Mouse (Mus musculus) midbrain, embryonic 16.5 days (tissue): ENCODE results near the gene Trmt2b. TPM values are rescaled to one million over a fixed set of nuclear protein-coding genes. Genes with fewer than 3 reads are reported as not detected.

Experiments
- ATAC-seq: fragments of 200-750 bp; cut with Nextera tagmentation; 2 replicates; pipeline ENCODE4 v1.8.0; 2017; ENCODE audit warnings: moderate TSS enrichment
- H3K27ac ChIP-seq: fragments of 300-500 bp; sonication (generic); 2 replicates; pipeline ENCODE4 v1.5.1; 2014; ENCODE audit warnings: mild to moderate bottlenecking, low read length, mixed read lengths
- H3K27me3 ChIP-seq: fragments of 300-500 bp; sonication (generic); 2 replicates; pipeline ENCODE4 v1.6.1; 2014; ENCODE audit warnings: low read depth, low read length, mixed read lengths; ENCODE audit not compliant: control insufficient read depth, insufficient read depth
- H3K36me3 ChIP-seq: fragments of 300-500 bp; sonication (generic); 2 replicates; pipeline ENCODE4 v1.6.1; 2014; ENCODE audit warnings: mild to moderate bottlenecking, low read length, moderate library complexity, mixed read lengths; ENCODE audit not compliant: control insufficient read depth, insufficient read depth
- H3K4me1 ChIP-seq: fragments of 300-500 bp; sonication (generic); 2 replicates; pipeline ENCODE4 v1.6.1; 2014; ENCODE audit warnings: mild to moderate bottlenecking, low read length, mixed read lengths; ENCODE audit not compliant: control insufficient read depth, insufficient read depth
- H3K4me2 ChIP-seq: fragments of 300-500 bp; sonication (generic); 2 replicates; pipeline ENCODE4 v1.6.1; 2014; ENCODE audit warnings: mild to moderate bottlenecking, low read length, mixed read lengths
- H3K4me3 ChIP-seq: fragments of 300-500 bp; sonication (generic); 2 replicates; pipeline ENCODE4 v1.5.1; 2014; ENCODE audit warnings: low read depth, mild to moderate bottlenecking, low read length, moderate library complexity, mixed read lengths
- H3K9ac ChIP-seq: fragments of 300-500 bp; sonication (generic); 2 replicates; pipeline ENCODE4 v1.6.1; 2014; ENCODE audit warnings: low read depth, low read length, mixed read lengths
- H3K9me3 ChIP-seq: fragments of 300-500 bp; sonication (generic); replicated peaks from 2 replicates; pipeline ENCODE4 v1.6.1; 2014; ENCODE audit warnings: mild to moderate bottlenecking, low read length, mixed read lengths; ENCODE audit not compliant: control insufficient read depth, poor library complexity, severe bottlenecking
- WGBS: fragments of 180-500 bp; shearing (Covaris S2); extraction: QIAGEN DNeasy Blood & Tissue Kit; methylation state at CpG from one replicate; pipeline ENCODE4 v1.1.7; 2014; 5-methylcytosine and 5-hydroxymethylcytosine counted together
- polyA plus RNA-seq: library from polyadenylated mRNA; unstranded; fragments of >200 nt; fragmentation: Nextera tagmentation; extraction: Ambion mirVana; gene quantifications from 2 replicates; pipeline ENCODE4 v1.2.1, GENCODE M21; 2015

The Trmt2b gene
- polyA plus RNA-seq, 1 experiment from 2014 or later = 4.7 TPM

DNA sequence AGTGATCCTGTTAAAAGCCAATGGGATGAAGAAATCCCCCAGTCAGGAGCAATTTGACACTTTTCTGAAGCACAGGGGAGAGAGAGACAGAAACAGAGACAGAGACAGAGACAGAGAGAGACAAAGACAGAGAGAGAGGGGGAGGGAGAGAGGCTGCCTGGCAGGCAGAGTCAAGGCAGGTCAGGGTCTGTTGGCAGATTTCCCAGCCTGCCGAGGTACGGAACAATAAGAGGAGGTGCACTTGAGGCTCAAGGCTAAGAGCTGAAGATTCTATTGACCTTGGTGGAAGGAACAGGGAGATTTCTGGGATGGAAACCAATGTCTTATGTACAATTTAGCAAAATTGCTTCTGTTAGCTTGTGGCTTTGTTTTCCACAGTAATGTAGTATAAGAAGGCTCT lies 28.6 kb downstream of the Trmt2b start:
- no peak overlapping the region for H3K27ac ChIP-seq
- H3K4me2 ChIP-seq = no peak overlapping the region
- H3K9ac ChIP-seq = no peak overlapping the region
- no peak overlapping the region for H3K4me3 ChIP-seq
- WGBS = 56% methylated on average over 2 of the region's 2 CpGs
- no peaks in the 10 kb centered on the region for H3K27me3 ChIP-seq
- no peak for ATAC-seq
- H3K36me3 ChIP-seq = no peaks in the 10 kb centered on the region
- no peaks in the 10 kb centered on the region for H3K9me3 ChIP-seq
- H3K4me1 ChIP-seq = no peaks in the 10 kb centered on the region

GRCm38 (mm10) chrX:134245946-134246345 lies 30.8 kb downstream of the Trmt2b start:
- no peak overlapping the region for H3K9ac ChIP-seq
- WGBS = 94% methylated on average over 10 of the region's 10 CpGs
- H3K9me3 ChIP-seq = no peaks in the 10 kb centered on the region
- no peak for ATAC-seq
- no peak overlapping the region for H3K4me3 ChIP-seq
- H3K4me2 ChIP-seq = no peak overlapping the region
- no peaks in the 10 kb centered on the region for H3K27me3 ChIP-seq
- H3K27ac ChIP-seq = no peak overlapping the region
- H3K36me3 ChIP-seq = no peaks in the 10 kb centered on the region
- no peaks in the 10 kb centered on the region for H3K4me1 ChIP-seq

GRCm38 (mm10) chrX:134238266-134238665 lies 38.5 kb downstream of the Trmt2b start:
- ATAC-seq = no peak
- no peaks in the 10 kb centered on the region for H3K36me3 ChIP-seq
- H3K4me1 ChIP-seq = no peaks in the 10 kb centered on the region
- H3K9me3 ChIP-seq = no peaks in the 10 kb centered on the region
- H3K27ac ChIP-seq = no peak overlapping the region
- no peak overlapping the region for H3K4me2 ChIP-seq
- no peaks in the 10 kb centered on the region; the same call in 1 of the 2 replicates for H3K27me3 ChIP-seq
- H3K9ac ChIP-seq = no peak overlapping the region
- H3K4me3 ChIP-seq = no peak overlapping the region
- 93% methylated on average over 10 of the region's 10 CpGs for WGBS

DNA sequence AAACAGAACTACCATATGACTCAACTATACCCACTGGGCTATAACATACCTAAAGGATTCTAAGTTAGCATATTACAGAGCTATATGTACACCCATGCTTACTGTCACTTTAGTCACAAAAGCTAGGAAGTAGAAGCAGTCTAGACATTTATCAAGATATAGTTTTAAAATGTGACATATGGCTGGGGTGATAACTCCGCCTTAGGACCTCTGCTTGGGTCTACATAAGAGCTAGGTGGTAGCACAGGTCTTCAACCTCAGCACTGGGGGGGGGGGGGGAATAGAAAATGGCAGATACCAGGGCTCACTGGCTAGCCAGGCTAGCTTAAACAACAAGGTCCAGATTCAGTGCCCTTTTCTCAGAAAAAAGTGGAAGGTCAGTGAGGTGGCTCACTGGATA lies 43.7 kb downstream of the Trmt2b start:
- WGBS = 86% methylated on average over 1 of the region's 1 CpGs
- H3K27me3 ChIP-seq = no peaks in the 10 kb centered on the region; the same call in 1 of the 2 replicates
- no peak overlapping the region for H3K9ac ChIP-seq
- no peak overlapping the region for H3K4me2 ChIP-seq
- H3K27ac ChIP-seq = no peak overlapping the region
- ATAC-seq = no peak
- no peaks in the 10 kb centered on the region for H3K4me1 ChIP-seq
- H3K9me3 ChIP-seq = no peaks in the 10 kb centered on the region
- no peak overlapping the region for H3K4me3 ChIP-seq
- H3K36me3 ChIP-seq = no peaks in the 10 kb centered on the region

DNA sequence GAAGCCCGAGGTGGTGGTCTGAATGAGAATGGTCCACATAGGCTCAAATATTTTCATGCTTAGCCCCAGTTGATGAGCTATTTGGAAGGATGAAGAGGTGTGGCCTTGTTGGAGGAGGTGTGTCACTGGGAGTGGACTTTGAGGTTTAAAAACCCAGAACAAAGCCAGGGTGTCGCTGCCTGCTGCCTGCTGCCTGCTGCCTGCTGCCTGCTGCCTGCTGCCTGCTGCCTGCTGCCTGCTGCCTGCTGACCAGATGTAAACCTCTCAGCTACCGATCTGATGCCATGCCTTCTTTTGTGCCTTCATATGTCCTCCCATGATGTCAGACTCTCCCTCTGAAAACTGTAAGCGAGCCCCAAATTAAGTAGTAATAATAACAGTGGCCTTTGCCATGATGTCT lies 54.9 kb downstream of the Trmt2b start, which contains the start of gene Nox1:
Nox1 (minus strand) TSS at position 101 of the 400 bp plus-strand sequence.
- no peak within 1 kb of the TSS for H3K4me3 ChIP-seq
- H3K9ac ChIP-seq = no peak within 1 kb of the TSS
- H3K27me3 ChIP-seq = no peaks in the 10 kb centered on the region
- no peaks in the 10 kb centered on the region for H3K4me1 ChIP-seq
- no peak for ATAC-seq
- H3K27ac ChIP-seq = no peak within 1 kb of the TSS
- no peaks in the 10 kb centered on the region for H3K36me3 ChIP-seq
- WGBS = 59% methylated on average over 4 of the region's 4 CpGs
- H3K9me3 ChIP-seq = no peaks in the 10 kb centered on the region
- H3K4me2 ChIP-seq = no peak within 1 kb of the TSS

DNA sequence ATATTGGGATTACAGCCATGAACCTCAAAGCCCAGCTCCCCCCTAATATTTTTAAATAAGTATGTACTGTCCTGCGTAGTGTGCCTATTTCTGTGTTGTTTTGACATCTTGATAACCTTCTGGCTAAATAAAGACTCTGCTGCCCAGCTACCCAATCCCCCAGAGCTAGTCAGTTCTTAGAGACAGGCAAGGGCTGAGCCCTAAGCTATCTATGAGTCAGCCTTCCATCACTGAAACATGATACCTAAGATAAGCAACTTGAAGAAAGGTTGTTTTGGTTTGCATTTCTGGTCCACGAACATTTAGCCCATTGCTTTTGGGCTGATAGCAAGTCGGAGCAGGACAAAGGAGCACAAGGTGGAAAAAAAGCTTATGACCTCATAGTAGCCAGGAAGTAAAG lies 56.2 kb downstream of the Trmt2b start:
- 77% methylated on average over 3 of the region's 3 CpGs for WGBS
- Histone ChIP-seq H3K9me3 (no peaks in the 10 kb centered on the region), H3K9ac (no peak overlapping the region), H3K36me3 (no peaks in the 10 kb centered on the region), H3K4me1 (no peaks in the 10 kb centered on the region), H3K27me3 (no peaks in the 10 kb centered on the region), H3K4me3 (no peak overlapping the region), H3K4me2 (no peak overlapping the region), H3K27ac (no peak overlapping the region)
- no peak for ATAC-seq

DNA sequence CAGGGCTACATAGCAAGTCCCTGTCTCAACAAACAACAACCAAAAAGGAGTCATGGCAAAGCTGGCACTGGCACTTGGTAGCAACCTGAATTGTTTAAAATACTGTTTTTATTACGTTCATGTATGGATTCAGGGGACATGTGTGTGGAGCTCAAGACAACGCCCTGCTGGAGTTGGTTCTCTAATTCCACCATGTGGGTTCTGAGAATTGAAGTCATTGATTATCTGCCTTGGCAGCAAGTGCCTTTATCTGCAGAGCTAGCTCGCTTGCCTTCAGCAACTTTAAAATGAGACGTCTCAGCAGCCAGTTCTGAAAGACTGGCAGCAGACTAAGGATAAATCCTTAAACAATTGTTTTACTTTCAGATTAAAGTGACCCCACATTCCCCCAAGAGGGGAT lies 58.6 kb downstream of the Trmt2b start:
- H3K36me3 ChIP-seq = no peaks in the 10 kb centered on the region
- WGBS = 55% methylated on average over 4 of the region's 4 CpGs
- H3K9ac ChIP-seq = no peak overlapping the region
- H3K9me3 ChIP-seq = no peaks in the 10 kb centered on the region
- no peak overlapping the region for H3K4me2 ChIP-seq
- no peak overlapping the region for H3K4me3 ChIP-seq
- no peak for ATAC-seq
- H3K4me1 ChIP-seq = no peaks in the 10 kb centered on the region
- H3K27ac ChIP-seq = no peak overlapping the region
- no peaks in the 10 kb centered on the region for H3K27me3 ChIP-seq

DNA sequence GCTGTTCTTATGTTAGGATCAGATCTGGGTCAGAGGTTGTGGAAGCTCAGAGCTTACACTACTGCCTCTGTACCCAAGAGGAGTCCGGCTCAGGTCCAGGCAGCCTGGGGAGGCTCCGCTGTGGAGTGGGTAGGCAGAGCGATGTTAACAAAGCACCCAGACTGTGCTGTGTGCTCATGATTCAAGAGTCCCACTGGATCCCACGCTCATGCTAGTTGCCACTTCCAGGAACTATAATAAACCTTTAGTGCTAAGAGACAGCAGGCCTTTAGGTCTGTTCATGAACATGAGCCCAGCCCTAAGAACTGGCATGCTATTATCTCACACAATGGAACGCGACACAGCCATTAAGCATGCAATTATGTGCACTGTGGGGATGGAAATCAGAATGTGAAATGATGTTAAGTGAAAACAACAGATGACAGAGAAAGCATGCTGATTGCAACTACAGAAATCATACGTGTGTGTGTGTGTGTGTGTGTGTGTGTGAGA lies 65.6 kb downstream of the Trmt2b start:
- H3K9ac ChIP-seq = no peak overlapping the region
- no peaks in the 10 kb centered on the region for H3K4me1 ChIP-seq
- H3K36me3 ChIP-seq = no peaks in the 10 kb centered on the region
- no peak for ATAC-seq
- no peaks in the 10 kb centered on the region for H3K27me3 ChIP-seq
- WGBS = 59% methylated on average over 7 of the region's 7 CpGs
- no peak overlapping the region for H3K4me3 ChIP-seq
- no peak overlapping the region for H3K27ac ChIP-seq
- no peaks in the 10 kb centered on the region for H3K9me3 ChIP-seq
- no peak overlapping the region for H3K4me2 ChIP-seq

- ATAC-seq = no peak
- Histone ChIP-seq H3K9ac (no peak overlapping the region), H3K27ac (no peak overlapping the region), H3K36me3 (no peaks in the 10 kb centered on the region), H3K4me1 (no peaks in the 10 kb centered on the region), H3K4me2 (no peak overlapping the region), H3K27me3 (no peaks in the 10 kb centered on the region), H3K9me3 (no peaks in the 10 kb centered on the region), H3K4me3 (no peak overlapping the region)
- 85% methylated on average over 2 of the region's 2 CpGs for WGBS
Measured at GRCm38 (mm10) chrX:134208491-134208890, 68.3 kb downstream of the Trmt2b start.
